Mouse (Mus musculus): ENCODE data around the gene Dnase1. TPM values are rescaled to one million over a fixed set of nuclear protein-coding genes. Genes with fewer than 3 reads are reported as not detected.
A peak's percentile ranks its signal among the peaks of the same experiment; 100 is the strongest.

Gene Dnase1
- total and polyA plus RNA-seq, 3 experiments, result 0.64 to 5.9 TPM; not detected in 1

DNA sequence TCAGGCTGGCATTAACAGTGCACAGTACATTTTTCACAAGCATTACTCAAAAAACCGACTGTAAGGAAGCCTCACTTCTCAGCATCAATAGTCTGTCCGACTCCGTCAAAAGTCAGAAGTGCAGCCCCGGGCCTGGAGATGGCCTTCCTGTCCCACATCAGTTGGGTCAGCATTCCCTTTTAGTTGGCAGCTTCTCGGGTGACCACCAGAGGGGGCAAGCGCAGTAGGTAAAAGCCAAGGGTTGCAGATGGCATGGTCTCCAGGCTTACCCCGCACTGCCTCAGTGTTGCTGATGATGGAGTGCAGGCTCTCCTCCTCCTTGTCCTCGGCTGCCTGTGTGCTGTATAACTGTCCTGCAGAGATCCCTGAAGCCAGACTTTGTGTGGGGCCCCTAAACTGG, 31.8 kb downstream of the Dnase1 start:
- Histone ChIP-seq H3K27ac (ENCODE audit: insufficient read depth, low read depth) (no peak overlapping the region), H3K9ac (ENCODE audit: insufficient read depth, low read depth) (no peak overlapping the region), H3K4me1 (ENCODE audit: control insufficient read depth in 1 of 2, insufficient read depth in 2 of 2) (no peaks in the 10 kb centered on the region), H3K79me2 (replicated peaks; ENCODE audit: control insufficient read depth, extremely low read depth, insufficient read depth, poor library complexity, severe bottlenecking) (peaks cover 7% of the 10 kb centered on the region), H3K36me3 (replicated peaks in 1 of 2; ENCODE audit: control insufficient read depth in 1 of 2, insufficient read depth in 1 of 2, low read length in 1 of 2) (peaks cover 43 to 81% of the 10 kb centered on the region in 2 experiments), H3K4me3 (replicated peaks in 1 of 3; ENCODE audit: low read depth in 2 of 3, low read length in 2 of 3, poor library complexity in 1 of 3) (no peak overlapping the region), H3K9me3 (replicated peaks; ENCODE audit: low read length) (no peaks in the 10 kb centered on the region), H3K27me3 (replicated peaks) (no peaks in the 10 kb centered on the region), H3K4me2 (ENCODE audit: insufficient read depth, low read depth, poor library complexity, severe bottlenecking) (no peak overlapping the region)
- in situ Hi-C loops (cut with MboI; ENCODE audit: low pct_ligation_motif_present, low pct_unique_long_range_greater_than_20kb, low sequenced_read_pairs) (loop anchor here (5.0 kb wide), 1 partner anchor 199 kb away; no protein-coding TSS in a partner anchor), dilution Hi-C loops (cut with MboI; ENCODE audit: extremely low pct_ligation_motif_present, extremely low pct_unique_long_range_greater_than_20kb, low sequenced_read_pairs) (no loop called here)
- DNase-seq (ENCODE audit: extremely low read depth), result peak; percentile 53
- TF ChIP-seq MAFK (IDR thresholded peaks at IDR 0.05; ENCODE audit: insufficient replicate concordance, low read length) (0 out of 2 replicates have a peak, but pooled peaks have one; percentile 6), ZNF384 (IDR thresholded peaks at IDR 0.05; ENCODE audit: low read depth, low read length) (no peak), CTCF (conservative IDR thresholded peaks at IDR 0.05 in 1 of 2, IDR thresholded peaks at IDR 0.05 in 1 of 2; ENCODE audit: low read depth in 2 of 2, low read length in 2 of 2) (peak; percentile 43 to 90), RAD21 (IDR thresholded peaks at IDR 0.05; ENCODE audit: low read depth, low read length) (peak; percentile 77), SMC3 (IDR thresholded peaks at IDR 0.05; ENCODE audit: low read depth, low read length) (peak; percentile 79), RCOR1 (conservative IDR thresholded peaks at IDR 0.05; ENCODE audit: low read depth, low read length) (no peak), MYC (IDR thresholded peaks at IDR 0.05; ENCODE audit: low read depth, low read length) (peak; percentile 45; the same call in 1 of the 2 replicates), IRF4 (IDR thresholded peaks at IDR 0.05; ENCODE audit: low read depth, low read length) (0 out of 2 replicates have a peak, but pooled peaks have one; percentile 15)

DNA sequence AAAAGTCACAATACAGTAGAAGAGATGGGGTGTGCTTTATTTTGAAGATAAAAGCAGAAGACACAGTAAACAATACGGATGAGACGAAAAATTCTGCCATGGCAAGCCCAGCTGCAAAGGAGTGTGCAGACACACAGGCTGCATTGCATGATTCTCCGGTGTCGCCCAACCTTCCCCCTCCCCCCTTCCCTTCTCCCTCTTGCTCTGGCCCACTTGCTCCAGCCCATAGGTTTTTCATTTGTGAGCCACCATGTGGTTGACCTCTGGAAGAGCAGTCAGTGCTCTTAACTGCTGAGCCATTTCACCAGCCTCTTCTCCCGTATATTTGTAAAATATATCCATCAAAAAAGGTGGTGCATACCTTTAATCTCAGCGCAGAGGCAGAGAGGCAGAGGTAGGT, 37.6 kb downstream of the Dnase1 start:
- TF ChIP-seq CTCF (conservative IDR thresholded peaks at IDR 0.05 in 1 of 2, IDR thresholded peaks at IDR 0.05 in 1 of 2; ENCODE audit: low read depth in 2 of 2, low read length in 2 of 2), result peak in 1 of 2 experiments; percentile 29; a peak in 1 of 4 replicates
- no peak for TF ChIP-seq POLR2AphosphoS2 (IDR thresholded peaks at IDR 0.05; ENCODE audit: low read depth, low read length)
- TF ChIP-seq KAT2A (IDR thresholded peaks at IDR 0.05; ENCODE audit: insufficient replicate concordance, low read length), result no peak
- no peak for TF ChIP-seq RCOR1 (conservative IDR thresholded peaks at IDR 0.05; ENCODE audit: low read depth, low read length)
- TF ChIP-seq NRF1 (IDR thresholded peaks at IDR 0.05; ENCODE audit: low read depth, low read length), result no peak
- no peaks in the 10 kb centered on the region for H3K27me3 ChIP-seq (replicated peaks)
- H3K4me2 ChIP-seq (ENCODE audit: insufficient read depth, low read depth, poor library complexity, severe bottlenecking), result no peak overlapping the region
- in situ Hi-C loops (cut with MboI; ENCODE audit: low pct_ligation_motif_present, low pct_unique_long_range_greater_than_20kb, low sequenced_read_pairs), result no loop called here
- peaks cover 12 to 39% of the 10 kb centered on the region in 2 experiments for H3K4me1 ChIP-seq (ENCODE audit: control insufficient read depth in 1 of 2, insufficient read depth in 2 of 2)
- dilution Hi-C loops (cut with MboI; ENCODE audit: extremely low pct_ligation_motif_present, extremely low pct_unique_long_range_greater_than_20kb, low sequenced_read_pairs), result no loop called here
- H3K9ac ChIP-seq (ENCODE audit: insufficient read depth, low read depth), result no peak overlapping the region
- peaks cover 3 to 41% of the 10 kb centered on the region in 2 experiments for H3K36me3 ChIP-seq (replicated peaks in 1 of 2; ENCODE audit: control insufficient read depth in 1 of 2, insufficient read depth in 1 of 2, low read length in 1 of 2)
- no peaks in the 10 kb centered on the region for H3K9me3 ChIP-seq (replicated peaks; ENCODE audit: low read length)
- no peak for DNase-seq (ENCODE audit: extremely low read depth)
- no peak overlapping the region for H3K4me3 ChIP-seq (replicated peaks in 1 of 3; ENCODE audit: low read depth in 2 of 3, low read length in 2 of 3, poor library complexity in 1 of 3)
- no peak overlapping the region for H3K27ac ChIP-seq (ENCODE audit: insufficient read depth, low read depth)
- H3K79me2 ChIP-seq (replicated peaks; ENCODE audit: control insufficient read depth, extremely low read depth, insufficient read depth, poor library complexity, severe bottlenecking), result peaks cover 44% of the 10 kb centered on the region

DNA sequence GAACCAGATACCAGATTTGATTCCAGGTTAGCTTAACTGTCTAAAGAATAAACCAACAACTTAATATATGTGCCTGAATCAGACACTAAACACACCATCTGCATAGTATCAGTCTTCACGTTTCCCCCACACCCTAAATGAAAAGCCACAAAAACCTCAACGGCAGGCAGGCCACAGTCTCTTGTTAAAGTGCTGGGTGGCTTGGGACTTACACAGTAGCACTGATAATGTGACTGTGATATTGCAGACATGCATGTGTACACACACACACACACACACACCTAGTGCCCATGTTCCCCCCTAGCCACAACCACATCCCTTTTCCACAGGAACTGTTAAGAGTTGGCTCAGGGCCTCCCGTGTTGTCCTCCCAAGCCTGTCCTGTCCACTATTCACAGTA, 38.1 kb downstream of the Dnase1 start:
- peaks cover 12 to 44% of the 10 kb centered on the region in 2 experiments for H3K4me1 ChIP-seq (ENCODE audit: control insufficient read depth in 1 of 2, insufficient read depth in 2 of 2)
- peak overlapping the region in 1 of 3 experiments; percentile 2 for H3K4me3 ChIP-seq (replicated peaks in 1 of 3; ENCODE audit: low read depth in 2 of 3, low read length in 2 of 3, poor library complexity in 1 of 3)
- no peak overlapping the region for H3K4me2 ChIP-seq (ENCODE audit: insufficient read depth, low read depth, poor library complexity, severe bottlenecking)
- peaks cover 44% of the 10 kb centered on the region for H3K79me2 ChIP-seq (replicated peaks; ENCODE audit: control insufficient read depth, extremely low read depth, insufficient read depth, poor library complexity, severe bottlenecking)
- H3K27ac ChIP-seq (ENCODE audit: insufficient read depth, low read depth), result no peak overlapping the region
- TF ChIP-seq ZC3H11A (IDR thresholded peaks at IDR 0.05; ENCODE audit: low read depth, low read length) (no peak), BHLHE40 (IDR thresholded peaks at IDR 0.05; ENCODE audit: low read depth, low read length) (peak; percentile 18; the same call in 1 of the 2 replicates)
- peaks cover 3 to 35% of the 10 kb centered on the region in 2 experiments for H3K36me3 ChIP-seq (replicated peaks in 1 of 2; ENCODE audit: control insufficient read depth in 1 of 2, insufficient read depth in 1 of 2, low read length in 1 of 2)
- no peaks in the 10 kb centered on the region for H3K27me3 ChIP-seq (replicated peaks)
- no peak overlapping the region for H3K9ac ChIP-seq (ENCODE audit: insufficient read depth, low read depth)
- DNase-seq (ENCODE audit: extremely low read depth), result no peak
- no peaks in the 10 kb centered on the region for H3K9me3 ChIP-seq (replicated peaks; ENCODE audit: low read length)
- in situ Hi-C loops (cut with MboI; ENCODE audit: low pct_ligation_motif_present, low pct_unique_long_range_greater_than_20kb, low sequenced_read_pairs) (no loop called here), dilution Hi-C loops (cut with MboI; ENCODE audit: extremely low pct_ligation_motif_present, extremely low pct_unique_long_range_greater_than_20kb, low sequenced_read_pairs) (no loop called here)
